Mouse (Mus musculus) liver, embryonic 12.5 days (tissue): ENCODE measurements around the gene Tbc1d9. TPM values are rescaled to one million over a fixed set of nuclear protein-coding genes. Genes with fewer than 3 reads are reported as not detected.
"Not testable (repeated sequence)": the region's sequence is repeated elsewhere in the genome, so short reads cannot be mapped to it uniquely, and the experiment has no call there.

Experiments used
- ATAC-seq: fragments of 200-750 bp; cut with Nextera tagmentation; 2 replicates; pipeline ENCODE4 v1.8.0; 2017; ENCODE audit warnings: moderate number of reproducible peaks, mild to moderate bottlenecking, moderate library complexity
- H3K27ac ChIP-seq: fragments of 300-500 bp; sonication (generic); 2 replicates; pipeline ENCODE4 v1.5.1; 2016; ENCODE audit warnings: mild to moderate bottlenecking
- H3K27me3 ChIP-seq: fragments of 300-500 bp; sonication (generic); replicated peaks from 2 replicates; pipeline ENCODE4 v1.6.1; 2016; ENCODE audit warnings: mild to moderate bottlenecking, moderate library complexity
- H3K36me3 ChIP-seq: fragments of 300-500 bp; sonication (generic); 2 replicates; pipeline ENCODE4 v1.6.1; 2016; ENCODE audit warnings: mild to moderate bottlenecking, moderate library complexity
- H3K4me1 ChIP-seq: fragments of 300-500 bp; sonication (generic); 2 replicates; pipeline ENCODE4 v1.6.1; 2016
- H3K4me2 ChIP-seq: fragments of 300-500 bp; sonication (generic); 2 replicates; pipeline ENCODE4 v1.6.1; 2016; ENCODE audit warnings: mild to moderate bottlenecking, moderate library complexity
- H3K4me3 ChIP-seq: fragments of 300-500 bp; sonication (generic); 2 replicates; pipeline ENCODE4 v1.5.1; 2016; ENCODE audit warnings: mild to moderate bottlenecking, moderate library complexity
- H3K9ac ChIP-seq: fragments of 300-500 bp; sonication (generic); 2 replicates; pipeline ENCODE4 v1.6.1; 2016; ENCODE audit warnings: mild to moderate bottlenecking, moderate library complexity
- H3K9me3 ChIP-seq: fragments of 300-500 bp; sonication (generic); replicated peaks from 2 replicates; pipeline ENCODE4 v1.6.1; 2016; ENCODE audit warnings: mild to moderate bottlenecking, moderate library complexity
- WGBS: fragments of 180-500 bp; shearing (Covaris S2); methylation state at CpG from one replicate; pipeline ENCODE4 v1.1.7; 2016; ENCODE audit not compliant: insufficient replicate concordance; 5-methylcytosine and 5-hydroxymethylcytosine counted together
- polyA plus RNA-seq: library from polyadenylated mRNA; unstranded; fragments of >200 nt; fragmentation: Nextera tagmentation; extraction: Ambion mirVana; gene quantifications from 2 replicates; pipeline ENCODE4 v1.2.1, GENCODE M21; 2016

Tbc1d9 gene
- polyA plus RNA-seq, 1 experiment from 2014 or later = 0.60 TPM

GRCm38 (mm10) chr8:83304946-83305345, 139.8 kb downstream of the Tbc1d9 start:
- Histone ChIP-seq H3K9ac (no peak overlapping the region), H3K9me3 (no peaks in the 10 kb centered on the region)
- 74% methylated on average over 1 of the region's 1 CpGs for WGBS

GRCm38 (mm10) chr8:83309836-83310235, 144.7 kb downstream of the Tbc1d9 start:
- no peak overlapping the region for H3K4me3 ChIP-seq
- H3K27ac ChIP-seq = no peak overlapping the region
- H3K27me3 ChIP-seq = no peaks in the 10 kb centered on the region
- no peaks in the 10 kb centered on the region for H3K4me1 ChIP-seq
- H3K4me2 ChIP-seq = no peak overlapping the region
- no peak overlapping the region for H3K9ac ChIP-seq
- H3K36me3 ChIP-seq = peaks cover 4% of the 10 kb centered on the region; the same call in 1 of the 2 replicates
- no peaks in the 10 kb centered on the region for H3K9me3 ChIP-seq
- no peak for ATAC-seq
- 80% methylated on average over 6 of the region's 6 CpGs for WGBS

More at GRCm38 (mm10) chr8:83304946-83305345, 139.8 kb downstream of the Tbc1d9 start:
- no peak overlapping the region for H3K4me2 ChIP-seq
- H3K27me3 ChIP-seq = no peaks in the 10 kb centered on the region
- H3K4me3 ChIP-seq = no peak overlapping the region
- H3K36me3 ChIP-seq = no peaks in the 10 kb centered on the region
- ATAC-seq = no peak
- no peak overlapping the region for H3K27ac ChIP-seq
- no peaks in the 10 kb centered on the region for H3K4me1 ChIP-seq

GRCm38 (mm10) chr8:83315084-83315483, 149.9 kb downstream of the Tbc1d9 start:
- 74% methylated on average over 4 of the region's 4 CpGs for WGBS
- H3K36me3 ChIP-seq = peaks cover 40% of the 10 kb centered on the region
- not testable (repeated sequence) for H3K27me3 ChIP-seq, ATAC-seq, H3K4me2 ChIP-seq, H3K9ac ChIP-seq, H3K4me1 ChIP-seq, H3K27ac ChIP-seq, H3K9me3 ChIP-seq, H3K4me3 ChIP-seq

GRCm38 (mm10) chr8:83315691-83316090, 150.5 kb downstream of the Tbc1d9 start:
- Histone ChIP-seq H3K27me3 (no peaks in the 10 kb centered on the region), H3K4me1 (no peaks in the 10 kb centered on the region), H3K36me3 (peaks cover 42% of the 10 kb centered on the region), H3K9ac (no peak overlapping the region), H3K9me3 (no peaks in the 10 kb centered on the region), H3K4me3 (no peak overlapping the region), H3K27ac (no peak overlapping the region), H3K4me2 (no peak overlapping the region)
- no peak for ATAC-seq
- 84% methylated on average over 2 of the region's 2 CpGs for WGBS

GRCm38 (mm10) chr8:83320543-83320942, 155.4 kb downstream of the Tbc1d9 start:
- Histone ChIP-seq H3K4me2 (no peak overlapping the region), H3K27ac (no peak overlapping the region), H3K27me3 (no peaks in the 10 kb centered on the region), H3K9ac (no peak overlapping the region), H3K4me3 (no peak overlapping the region), H3K4me1 (peaks cover 11% of the 10 kb centered on the region), H3K36me3 (peaks cover 55% of the 10 kb centered on the region), H3K9me3 (no peaks in the 10 kb centered on the region)
- ATAC-seq = no peak
- 85% methylated on average over 3 of the region's 3 CpGs for WGBS

GRCm38 (mm10) chr8:83322374-83322773, 157.2 kb downstream of the Tbc1d9 start:
- peaks cover 11% of the 10 kb centered on the region for H3K4me1 ChIP-seq
- H3K4me3 ChIP-seq = no peak overlapping the region
- ATAC-seq = peak; percentile 57
- 78% methylated on average over 6 of the region's 6 CpGs for WGBS
- H3K9ac ChIP-seq = no peak overlapping the region
- H3K27me3 ChIP-seq = no peaks in the 10 kb centered on the region
- 0 out of 2 replicates have a peak overlapping the region, but pooled peaks have one; percentile 14 for H3K27ac ChIP-seq
- H3K36me3 ChIP-seq = peaks cover 44% of the 10 kb centered on the region
- H3K4me2 ChIP-seq = no peak overlapping the region
- no peaks in the 10 kb centered on the region for H3K9me3 ChIP-seq

Other genes starting within 250 kb of the Tbc1d9 start
- 0.44 and 0.48 TPM in 2 replicates for gene Gm10645, start 818 bp downstream of the Tbc1d9 start, polyA plus RNA-seq
- not detected in 2 replicates for gene Ucp1, start 125.0 kb downstream of the Tbc1d9 start, polyA plus RNA-seq
- gene Elmod2, start 167.1 kb downstream of the Tbc1d9 start, polyA plus RNA-seq = 9.7 and 9.9 TPM in 2 replicates
- not detected in 2 replicates for gene Mgat4d, start 183.1 kb downstream of the Tbc1d9 start, polyA plus RNA-seq
- 0.36 and 0.51 TPM in 2 replicates for gene Clgn, start 224.5 kb downstream of the Tbc1d9 start, polyA plus RNA-seq